In genomic region chr1:181771871-181772270, GRCm38 (mm10) we compare ENCODE assay signal across 22 mouse cellular contexts.
"Had no signal": no experiment of that assay in that cellular context is flagged by ENCODE, and none has a peak within 500 bp of the region (broad histone marks: within the 10 kb centered on the region; RNA-seq: fewer than 3 reads in every experiment).

No protein-coding gene starts in this region.

- H3K36me3 ChIP-seq: kidney, embryonic 15.5 days; limb, embryonic 10.5 days; limb, embryonic 13.5 days; liver, embryonic 12.5 days; liver, embryonic 15.5 days; midbrain, embryonic 12.5 days; neural tube, embryonic 13.5 days; stomach, embryonic 15.5 days had no signal

- H3K9me3 ChIP-seq: limb, embryonic 10.5 days; liver, embryonic 15.5 days; midbrain, embryonic 12.5 days; neural tube, embryonic 13.5 days; stomach, embryonic 15.5 days had no signal

- DNase-seq: kidney, adult 8-10 months; kidney, postnatal 10 days; kidney, postnatal 36 days; liver; lung, adult 2 months; lung, postnatal 14 days; lung, postnatal 4 days; retina, postnatal 1 day; right cerebral cortex, postnatal 25 days; spleen, adult 18-20 months; thymus, adult 18-20 months; thymus, postnatal 36 days had no signal

- H3K4me3 ChIP-seq: kidney, embryonic 15.5 days; limb, embryonic 10.5 days; limb, embryonic 13.5 days; liver, embryonic 12.5 days; liver, embryonic 15.5 days; midbrain, embryonic 12.5 days; myocyte; neural tube, embryonic 13.5 days; stomach, embryonic 15.5 days had no signal

- H3K27me3 ChIP-seq: kidney, embryonic 15.5 days; limb, embryonic 13.5 days; liver, embryonic 12.5 days; liver, embryonic 15.5 days; midbrain, embryonic 12.5 days; neural tube, embryonic 13.5 days; stomach, embryonic 15.5 days had no signal

- H3K9ac ChIP-seq: kidney, embryonic 15.5 days; limb, embryonic 13.5 days; liver, embryonic 12.5 days; liver, embryonic 15.5 days; midbrain, embryonic 12.5 days; neural tube, embryonic 13.5 days; stomach, embryonic 15.5 days had no signal

- H3K4me2 ChIP-seq: kidney, embryonic 15.5 days; limb, embryonic 13.5 days; liver, embryonic 12.5 days; liver, embryonic 15.5 days; midbrain, embryonic 12.5 days; neural tube, embryonic 13.5 days; stomach, embryonic 15.5 days had no signal

- H3K27ac ChIP-seq: kidney, embryonic 15.5 days; limb, embryonic 10.5 days; limb, embryonic 13.5 days; liver, embryonic 12.5 days; liver, embryonic 15.5 days; midbrain, embryonic 12.5 days; neural tube, embryonic 13.5 days; stomach, embryonic 15.5 days had no signal

- ATAC-seq: liver, embryonic 12.5 days; midbrain, embryonic 16.5 days had no signal

- H3K4me1 ChIP-seq: kidney, embryonic 15.5 days; limb, embryonic 13.5 days; liver, embryonic 12.5 days; liver, embryonic 15.5 days; midbrain, embryonic 12.5 days; neural tube, embryonic 13.5 days; stomach, embryonic 15.5 days had no signal
